Mouse (Mus musculus) WW6 (cell line): Measurements from ENCODE around the gene Fam189b.
"Not testable (repeated sequence)": the region's sequence is repeated elsewhere in the genome, so short reads cannot be mapped to it uniquely, and the experiment has no call there.

Experiments used
- DNase-seq: peaks from one replicate; pipeline ENCODE4 v3.0.0-alpha.2; 2013; ENCODE audit warnings: low read depth, low spot score

Gene Fam189b

DNA sequence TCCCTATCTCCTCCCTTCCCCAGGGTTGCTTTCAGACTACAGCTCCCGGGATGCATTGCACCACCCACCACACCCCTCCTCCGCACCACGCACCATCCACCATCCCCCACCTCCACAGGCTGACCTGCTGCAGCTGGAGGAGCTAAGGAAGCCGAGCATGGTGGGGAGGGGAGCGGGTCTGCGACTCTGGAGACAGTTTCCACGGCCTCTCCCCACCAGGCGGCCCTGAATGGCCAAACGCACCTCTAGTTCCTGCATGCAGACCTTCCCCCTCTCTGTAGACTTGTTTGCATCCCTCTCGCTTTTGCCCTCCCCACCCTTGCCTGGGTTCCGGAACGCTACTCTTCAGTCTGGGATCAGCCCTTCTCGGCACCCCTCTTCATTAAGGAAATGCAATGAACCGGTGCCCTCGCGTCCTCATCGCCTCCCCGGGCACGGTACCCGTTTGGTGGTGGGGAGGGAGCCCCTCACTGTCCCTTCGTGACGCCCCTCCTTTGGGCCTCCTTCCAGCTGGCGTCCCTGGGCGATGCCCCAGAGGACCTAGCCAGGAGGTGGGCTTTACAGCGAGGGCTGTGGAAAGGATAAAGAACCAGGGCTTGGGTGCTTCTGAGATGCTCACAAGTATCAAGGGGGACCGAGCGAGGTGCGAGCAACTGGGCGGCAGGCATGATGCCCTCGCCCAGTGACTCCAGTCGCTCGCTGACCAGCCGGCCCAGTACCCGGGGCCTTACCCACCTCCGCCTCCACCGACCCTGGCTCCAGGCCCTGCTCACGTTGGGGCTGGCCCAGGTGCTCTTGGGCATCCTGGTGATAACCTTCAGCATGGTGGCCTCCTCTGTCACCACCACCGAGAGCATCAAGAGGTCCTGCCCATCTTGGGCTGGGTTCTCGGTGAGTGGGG lies at the start of gene Fam189b:
Gene Fam189b (plus strand): TSS at position 86 of the 901 bp plus-strand sequence.
- peak; percentile 79 for DNase-seq

DNA sequence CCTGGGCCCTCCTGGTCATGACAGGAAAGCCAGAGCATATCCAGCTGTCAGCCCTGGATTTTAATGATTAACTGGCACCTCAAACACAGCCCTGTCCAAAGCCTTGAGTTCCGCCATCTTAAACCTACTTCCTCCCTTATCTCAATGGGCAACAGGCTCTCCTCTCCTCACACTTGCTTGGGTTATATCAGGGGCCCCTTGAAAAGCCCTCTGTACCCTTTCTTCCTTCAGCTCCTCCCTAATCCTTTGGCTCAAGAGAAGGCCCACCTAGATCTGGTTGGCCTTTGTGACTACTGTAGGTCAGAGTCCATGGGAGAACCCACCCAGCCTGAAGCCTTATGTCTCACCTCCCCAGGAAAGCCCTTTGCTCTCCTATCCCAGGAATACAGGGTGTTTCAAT lies 49.2 kb upstream of the Fam189b start:
- no peak for DNase-seq

DNA sequence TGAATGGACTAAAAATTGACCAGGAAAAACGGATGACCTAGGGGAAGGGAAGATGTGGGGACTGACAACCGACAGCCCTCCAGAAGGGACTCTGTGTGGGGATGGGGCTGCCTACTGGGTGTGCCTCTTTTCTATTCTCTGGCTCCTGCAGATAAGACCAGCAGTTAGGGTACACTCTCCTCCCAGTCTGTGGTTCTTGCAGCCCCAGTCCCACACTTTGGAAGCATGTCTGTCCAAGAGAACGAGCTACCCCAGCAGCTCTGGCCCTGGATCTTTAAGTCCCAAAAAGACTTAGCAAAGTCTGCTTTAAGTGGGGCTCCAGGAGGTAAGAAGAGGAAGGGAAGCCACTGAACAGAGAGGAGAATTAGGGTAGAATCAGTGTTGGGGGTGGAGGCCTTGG lies 47.0 kb upstream of the Fam189b start, which contains the start of gene Pklr:
Gene Pklr (plus strand): TSS at position 185 of the 400 bp plus-strand sequence.
- no peak for DNase-seq

DNA sequence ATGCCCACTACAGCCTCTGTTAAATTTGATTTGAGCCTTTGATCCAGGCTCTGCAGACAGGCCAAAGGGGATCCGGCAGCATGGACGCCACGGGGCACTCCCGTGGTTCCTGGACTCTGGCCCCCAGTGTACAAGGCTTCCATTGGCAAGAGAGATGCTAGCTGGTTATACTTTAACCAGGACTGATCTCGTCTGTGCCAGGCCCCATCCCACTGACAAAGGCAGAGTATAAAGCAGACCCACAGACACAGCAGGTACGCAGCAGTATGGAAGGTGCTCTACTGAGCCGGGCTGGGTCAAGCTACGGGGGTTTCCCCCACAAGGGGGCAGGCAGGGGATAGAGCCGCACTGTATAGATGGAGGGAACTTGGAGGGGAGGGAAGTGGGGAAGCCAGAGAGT lies 46.6 kb upstream of the Fam189b start:
- DNase-seq: no peak

DNA sequence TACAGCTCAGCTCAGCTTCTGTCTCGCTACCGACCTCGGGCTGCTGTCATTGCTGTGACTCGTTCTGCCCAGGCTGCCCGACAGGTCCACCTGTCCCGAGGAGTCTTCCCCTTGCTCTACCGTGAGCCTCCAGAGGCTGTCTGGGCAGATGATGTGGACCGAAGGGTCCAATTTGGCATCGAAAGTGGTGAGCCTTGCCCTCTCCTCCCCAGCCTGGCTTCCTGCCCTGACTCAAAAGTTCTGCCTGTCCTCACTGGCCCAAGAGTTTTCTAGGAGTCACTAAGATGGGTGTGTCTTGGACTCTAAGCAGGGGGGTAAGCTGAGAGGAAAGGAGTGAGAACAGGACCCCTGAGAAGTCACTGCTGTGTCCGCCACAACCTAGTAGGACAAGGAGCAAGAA lies 38.1 kb upstream of the Fam189b start:
- no peak for DNase-seq

DNA sequence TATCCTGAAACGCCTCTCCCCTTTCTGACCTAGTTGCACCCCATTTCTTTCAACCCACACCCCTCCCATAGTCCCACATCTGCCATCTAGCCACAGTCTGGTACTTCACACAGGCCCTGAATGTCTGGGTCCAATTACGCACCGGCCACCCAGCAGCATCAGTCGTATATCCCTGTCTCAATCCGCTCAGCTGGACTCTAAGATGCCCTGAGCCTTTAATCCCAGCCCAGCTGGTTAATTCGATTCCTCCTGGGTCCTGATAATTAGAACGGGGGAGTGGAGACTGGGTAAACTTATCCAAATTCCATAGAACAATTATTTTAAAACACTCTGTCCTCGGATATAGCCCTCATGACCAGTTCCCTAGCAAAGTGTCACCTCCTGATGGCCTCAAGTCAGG lies 37.4 kb upstream of the Fam189b start:
- no peak for DNase-seq

DNA sequence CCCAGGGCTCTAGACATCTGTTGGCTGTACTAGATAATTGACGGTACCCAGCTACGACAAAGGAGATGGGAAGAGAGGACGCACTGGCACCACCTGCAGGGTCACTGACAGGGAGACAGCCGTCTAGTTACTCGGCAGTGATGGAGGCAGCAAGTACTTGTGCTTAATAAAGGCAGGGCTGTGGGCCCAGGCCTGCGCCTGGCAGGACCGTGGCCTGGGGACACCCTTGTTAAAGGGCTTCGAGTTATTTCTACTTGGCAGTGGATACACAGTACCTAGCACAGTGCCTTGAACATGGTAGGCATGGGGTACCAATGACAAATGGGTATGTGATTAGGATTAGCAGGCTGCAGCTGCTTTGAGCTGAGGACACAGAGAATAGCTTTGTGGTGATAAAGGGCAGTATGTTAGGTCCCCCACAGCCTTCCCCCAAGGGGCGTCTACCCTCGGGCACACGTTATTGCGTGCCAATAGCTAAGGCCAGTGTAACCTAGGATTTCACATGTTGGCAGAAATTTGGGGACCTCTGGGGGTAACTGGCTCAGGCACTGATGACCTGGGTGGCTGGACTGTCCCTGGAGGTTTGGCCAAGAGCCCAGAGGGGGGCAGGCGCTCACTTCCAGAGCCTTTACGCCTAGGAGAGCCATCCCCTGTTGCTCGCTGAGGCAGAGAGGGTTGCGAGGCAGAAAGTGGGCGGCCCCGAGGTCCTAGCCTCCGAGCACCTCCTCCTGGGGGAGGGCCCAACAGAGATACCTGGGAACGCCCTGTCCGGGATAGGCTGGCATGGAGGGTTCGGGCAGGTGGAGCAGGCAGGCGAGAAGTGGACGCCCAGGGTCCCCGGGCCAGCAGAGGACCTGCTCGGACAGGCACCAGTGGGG lies 35.6 kb upstream of the Fam189b start:
- no peak for DNase-seq

DNA sequence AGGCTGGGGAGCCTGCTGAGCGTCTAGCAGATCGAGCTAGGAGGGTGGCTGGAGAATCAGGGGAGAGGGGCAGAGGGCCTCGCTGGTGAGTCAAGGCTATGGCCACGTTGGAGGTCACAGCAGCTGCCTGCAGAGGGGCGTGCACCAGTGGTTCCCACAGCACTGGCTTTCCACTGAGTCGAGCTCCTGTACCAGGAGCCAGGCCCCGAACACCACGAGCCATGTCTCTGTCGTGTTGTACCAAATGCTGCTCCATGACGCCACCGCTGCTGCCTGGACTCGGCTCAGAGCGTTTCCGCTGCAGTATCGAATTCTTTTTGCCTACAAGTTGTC lies 35.0 kb upstream of the Fam189b start:
- no peak for DNase-seq

DNA sequence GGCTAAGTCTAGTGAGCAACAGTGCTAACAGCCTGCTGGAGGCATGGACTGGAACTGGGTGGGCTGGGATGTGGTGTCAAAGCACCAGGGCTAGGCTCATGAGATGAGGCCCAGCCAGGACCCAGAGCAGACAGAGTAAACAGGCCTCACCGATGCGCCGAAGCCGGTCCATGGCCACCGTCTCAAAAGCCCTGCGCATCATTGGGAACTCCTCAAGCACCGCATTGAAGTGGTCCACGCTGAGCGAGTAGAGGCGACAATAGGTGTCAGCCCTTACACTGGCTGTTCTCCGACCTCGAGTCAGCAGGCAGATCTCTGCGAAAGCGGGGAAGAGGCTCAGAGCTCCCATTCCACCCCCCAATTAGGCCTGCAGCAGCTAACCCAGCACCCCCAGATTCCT lies 34.4 kb upstream of the Fam189b start:
- no peak for DNase-seq

DNA sequence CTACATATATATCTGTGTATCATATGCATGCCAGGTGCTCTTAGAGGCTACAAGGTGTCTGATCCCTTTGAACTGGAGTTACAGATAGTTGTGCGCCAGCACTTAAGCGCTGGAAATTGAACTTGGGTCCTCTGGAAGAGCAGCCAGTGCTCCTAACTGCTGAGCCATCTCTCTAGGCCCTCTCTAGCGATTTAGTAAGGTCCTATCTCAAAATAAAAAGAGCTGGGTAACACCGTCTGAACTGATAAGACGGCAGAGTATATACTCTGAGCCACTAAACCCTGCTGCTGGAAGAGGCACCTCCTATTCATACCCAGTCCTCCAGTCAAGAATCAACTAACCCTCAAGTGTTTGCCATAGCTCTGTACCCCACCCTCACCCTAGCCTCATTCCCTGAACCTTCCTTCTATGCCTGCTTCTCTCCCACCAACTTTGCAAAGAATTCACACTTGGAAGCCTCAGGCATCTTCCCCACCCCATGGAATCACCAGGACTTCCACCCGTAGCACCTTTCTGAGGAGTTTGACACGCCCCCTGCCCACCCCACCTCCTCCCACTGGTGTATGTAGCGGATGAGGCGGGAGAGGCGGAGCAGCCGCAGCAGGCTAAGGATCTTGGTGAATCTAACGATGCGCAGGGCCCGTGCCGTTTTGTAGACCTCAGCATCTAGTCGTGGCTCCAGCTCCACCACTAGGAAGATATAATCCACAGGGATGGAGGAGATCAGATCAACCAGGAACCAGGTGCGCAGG lies 30.7 kb upstream of the Fam189b start:
- DNase-seq: no peak

DNA sequence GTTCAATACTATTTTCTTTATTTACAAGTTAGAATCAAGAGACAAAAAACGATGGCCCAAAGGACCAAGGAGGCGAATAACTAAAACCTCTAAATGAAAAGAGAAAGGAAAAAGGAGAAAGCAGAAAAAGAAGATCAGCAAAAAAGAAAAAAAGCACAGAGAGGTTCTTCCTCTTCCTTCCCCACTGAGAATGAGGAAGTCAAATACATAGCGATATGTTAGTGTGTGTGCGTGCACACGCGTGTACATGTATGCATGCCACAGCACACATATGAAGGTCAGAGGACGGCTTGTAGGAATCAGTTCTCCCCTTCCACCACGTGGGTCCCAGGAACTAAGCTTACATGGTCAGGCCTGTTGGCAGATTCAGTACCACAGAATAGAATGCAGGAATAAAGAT lies 26.0 kb upstream of the Fam189b start:
- DNase-seq: no peak

DNA sequence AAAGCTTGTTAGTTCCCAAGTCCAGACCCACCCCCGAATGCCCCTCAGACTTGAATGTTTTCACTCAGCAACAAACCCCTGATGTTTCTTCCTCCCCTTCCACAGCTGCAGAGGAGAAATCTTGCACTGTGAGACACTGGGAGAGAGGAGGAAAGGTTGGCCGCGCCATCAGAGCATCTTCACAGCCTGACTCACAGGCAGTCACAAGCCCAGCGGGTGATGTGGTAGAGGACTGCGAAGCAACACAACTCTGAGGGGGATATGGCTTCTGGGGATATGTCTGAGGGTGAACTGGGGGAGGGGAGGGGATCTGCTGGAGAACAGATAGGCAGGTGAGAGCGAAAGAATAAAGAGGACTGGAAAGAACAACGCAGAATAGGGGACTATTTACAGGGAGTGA lies 24.3 kb upstream of the Fam189b start:
- DNase-seq: no peak

DNA sequence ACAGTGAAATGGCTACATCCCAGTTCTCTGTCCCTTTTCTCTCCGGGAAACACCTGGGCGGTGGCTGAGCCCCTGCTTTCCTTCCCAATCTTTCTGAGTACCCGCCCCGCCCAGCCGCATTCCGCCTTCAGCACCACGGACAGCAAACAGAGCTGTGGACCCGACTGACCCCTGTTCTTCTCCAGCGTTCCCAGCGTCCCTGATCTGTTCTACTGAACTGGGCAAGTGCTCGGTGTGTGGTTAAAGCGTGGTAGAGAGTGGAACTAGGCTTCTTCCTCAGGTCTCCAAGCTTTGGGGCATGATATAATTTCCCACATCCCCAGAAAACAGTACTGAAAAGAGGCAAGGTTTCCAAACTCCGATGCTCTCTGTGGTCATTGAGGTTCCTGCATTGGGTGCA lies 23.7 kb upstream of the Fam189b start:
- no peak for DNase-seq

DNA sequence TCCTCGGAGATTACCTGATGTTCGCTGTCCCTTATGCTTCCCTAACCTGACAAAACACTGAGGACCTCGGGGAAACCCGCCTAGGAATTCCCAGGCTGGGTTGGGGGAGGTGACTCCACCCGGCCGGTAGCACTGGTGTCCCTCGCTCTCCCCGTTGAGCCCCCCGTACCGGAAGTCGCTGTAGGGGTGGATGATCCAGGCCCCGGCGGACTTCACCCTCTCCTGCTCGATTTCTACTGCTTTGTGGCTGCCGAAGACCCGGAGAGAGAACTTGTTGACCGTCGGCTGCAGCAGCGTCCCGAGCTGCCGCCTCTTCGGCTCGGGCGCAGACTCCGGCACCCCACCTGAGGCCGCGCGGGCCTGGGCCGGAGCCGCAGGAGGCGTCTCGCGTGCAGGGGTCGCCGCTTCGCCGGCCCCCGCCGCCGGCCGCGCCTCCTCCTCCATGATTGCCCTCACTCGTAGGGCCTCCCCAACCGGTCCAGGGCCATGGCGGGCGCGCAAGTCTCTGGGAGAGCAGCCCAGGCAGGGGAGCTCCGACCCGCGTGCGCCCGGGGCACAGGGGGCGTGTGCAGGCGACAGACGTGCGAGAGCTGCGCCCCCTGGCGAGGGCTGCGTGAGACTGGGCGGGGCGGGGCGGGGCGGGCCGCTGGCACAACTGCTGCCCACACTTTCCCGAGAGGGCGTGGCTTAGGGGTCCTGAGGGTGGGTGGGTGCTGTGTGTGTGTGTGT lies 23.2 kb upstream of the Fam189b start, which contains the start of gene Hcn3:
Gene Hcn3 (minus strand): TSS at position 581 of the 729 bp plus-strand sequence.
- DNase-seq: no peak

DNA sequence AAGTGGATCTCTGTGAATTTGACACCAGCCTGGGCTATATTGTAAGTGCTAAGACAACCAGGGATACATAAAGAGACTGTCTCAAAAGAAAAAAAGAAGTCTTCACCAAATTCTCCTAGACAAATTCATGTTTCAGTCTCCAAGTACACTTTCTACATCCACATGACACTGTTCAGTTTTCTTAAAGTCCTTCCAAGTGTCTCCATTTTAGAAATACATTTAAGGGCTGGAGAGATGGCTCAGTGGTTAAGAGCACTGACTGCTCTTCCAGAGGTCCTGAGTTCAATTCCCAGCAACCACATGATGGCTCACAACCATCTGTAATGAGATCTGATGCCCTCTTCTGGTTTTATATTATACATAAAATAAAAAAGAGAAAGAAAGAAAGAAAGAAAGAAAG lies 21.7 kb upstream of the Fam189b start:
- not testable (repeated sequence) for DNase-seq

DNA sequence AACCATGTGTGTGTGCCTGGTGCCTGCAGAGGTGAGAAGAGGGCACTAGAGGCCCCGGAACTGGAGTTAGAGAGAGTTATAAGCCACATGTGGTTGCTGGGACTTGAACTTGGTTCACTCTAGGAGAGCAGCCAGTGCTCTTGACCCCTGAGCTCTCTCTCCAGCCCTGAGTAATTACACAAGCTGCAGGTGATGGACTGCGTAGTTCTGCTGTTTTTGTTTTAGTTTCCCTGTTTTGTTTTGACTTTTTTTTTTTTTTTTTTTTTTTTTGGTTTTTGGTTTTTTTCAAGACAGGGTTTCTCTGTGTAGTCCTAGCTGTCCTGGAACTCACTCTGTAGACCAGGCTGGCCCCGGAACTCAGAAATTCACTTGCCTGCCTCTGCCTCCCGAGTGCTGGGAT lies 21.2 kb upstream of the Fam189b start:
- no peak for DNase-seq

DNA sequence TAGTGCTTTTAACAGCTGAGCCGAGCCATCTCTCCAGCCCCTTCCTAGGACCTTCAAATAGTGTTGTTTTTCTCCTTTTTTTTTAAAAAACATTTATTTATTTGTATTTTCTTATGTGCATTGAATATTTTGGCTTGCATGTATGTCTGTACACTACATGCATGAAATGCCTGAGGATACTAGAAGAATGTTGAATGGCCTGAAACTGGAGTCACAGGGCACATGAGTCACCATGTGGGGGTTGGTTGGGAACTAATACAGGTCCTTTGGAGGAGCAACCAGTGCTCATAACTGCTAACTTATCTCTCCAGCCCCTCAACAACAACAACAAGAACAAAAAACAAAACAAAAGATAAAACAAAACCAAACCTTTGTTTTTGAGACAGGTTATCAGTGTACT lies 19.8 kb upstream of the Fam189b start:
- no peak for DNase-seq

DNA sequence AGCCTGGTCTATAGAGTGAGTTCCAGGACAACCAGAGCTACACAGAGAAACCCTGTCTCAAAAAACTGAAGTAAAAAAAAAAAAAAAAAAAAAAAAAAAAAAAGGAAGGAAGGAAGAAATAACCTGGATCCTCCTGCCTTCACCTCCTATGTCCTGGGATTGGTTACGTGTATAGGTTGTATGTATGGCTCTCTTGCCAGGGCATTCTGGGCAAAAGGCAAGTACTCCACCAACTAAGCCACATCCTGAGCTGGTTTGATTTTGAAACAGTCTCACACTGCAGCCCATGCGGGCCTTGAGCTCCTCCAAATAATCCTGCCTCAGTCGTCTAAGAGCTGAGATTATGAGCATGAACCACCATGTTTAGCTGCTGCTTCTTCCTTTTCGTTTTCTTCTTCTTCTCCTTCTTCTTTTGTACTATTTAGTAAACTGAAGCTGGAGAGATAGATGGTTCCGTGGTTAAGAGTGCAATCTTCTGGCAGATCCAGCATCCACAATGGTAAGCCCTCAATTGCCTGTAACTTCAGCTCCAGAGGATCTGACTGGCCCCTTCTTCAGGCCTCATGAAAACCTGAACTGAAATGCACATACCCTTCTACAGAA lies 19.2 kb upstream of the Fam189b start:
- no peak for DNase-seq

DNA sequence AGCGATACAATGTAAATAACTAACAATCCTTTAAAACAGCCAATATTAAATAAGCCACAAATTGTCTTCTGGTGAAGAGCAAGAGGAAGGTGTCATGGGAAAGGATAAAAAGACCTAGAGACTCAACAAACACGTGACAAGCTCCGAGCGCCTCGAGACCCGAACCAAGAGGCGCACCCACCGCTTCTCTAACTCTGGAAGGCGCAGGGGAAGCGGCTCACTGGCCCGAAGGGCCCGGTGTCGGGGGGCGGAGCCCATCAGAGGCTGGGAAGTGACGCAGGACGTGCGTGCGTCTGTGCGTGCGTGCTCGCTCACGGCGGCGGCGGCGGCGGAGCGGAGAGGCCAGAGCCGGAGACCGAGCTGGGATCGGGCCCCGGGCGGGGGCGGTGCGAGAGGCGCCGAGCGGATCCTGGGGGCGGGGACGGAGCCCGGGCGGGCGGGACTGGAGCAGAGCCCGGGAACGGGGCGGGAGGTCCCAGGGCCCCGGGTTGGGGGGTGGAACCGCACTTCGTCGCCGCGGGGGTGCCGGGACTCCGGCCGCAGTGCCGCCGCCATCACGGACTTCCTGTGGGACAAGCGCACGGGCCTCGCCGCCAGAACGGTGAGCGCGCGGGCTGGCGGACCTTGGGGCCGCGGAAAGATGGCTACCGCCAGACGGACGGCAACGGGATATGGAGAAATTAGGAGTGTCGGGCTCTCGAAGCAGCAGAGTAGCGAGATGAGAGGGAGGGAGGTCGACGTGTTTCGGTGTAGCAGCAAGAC lies 18.3 kb upstream of the Fam189b start, which contains the start of gene Clk2:
Gene Clk2 (plus strand): TSS at position 290 of the 762 bp plus-strand sequence.
- peak; percentile 85 for DNase-seq
